Mouse (Mus musculus) left cerebral cortex, postnatal 14 days (tissue): Measurements from ENCODE around the gene Gpr137. TPM values are rescaled to one million over a fixed set of nuclear protein-coding genes. Genes with fewer than 3 reads are reported as not detected.
"Not testable (repeated sequence)": the region's sequence is repeated elsewhere in the genome, so short reads cannot be mapped to it uniquely, and the experiment has no call there.

ENCODE experiments used
- DNase-seq, 2 experiments: peaks; one replicate each; pipeline ENCODE4 v3.0.0; 2021 to 2022; ENCODE audit warnings: low spot score in 2 of 2, mixed read lengths in 1 of 2
- intact Hi-C: fragments of 180-260 bp; cut with DNase I; formaldehyde crosslinking; loops from one replicate; pipeline ENCODE4 v1.15.1; 2025
- total RNA-seq, 2 experiments: library from RNA; stranded (reverse); gene quantifications; 2 replicates each; pipeline ENCODE4 v1.2.3; 2021

Gene Gpr137
- total RNA-seq, 2 experiments from 2014 or later: 91.5 to 92.3 TPM

DNA sequence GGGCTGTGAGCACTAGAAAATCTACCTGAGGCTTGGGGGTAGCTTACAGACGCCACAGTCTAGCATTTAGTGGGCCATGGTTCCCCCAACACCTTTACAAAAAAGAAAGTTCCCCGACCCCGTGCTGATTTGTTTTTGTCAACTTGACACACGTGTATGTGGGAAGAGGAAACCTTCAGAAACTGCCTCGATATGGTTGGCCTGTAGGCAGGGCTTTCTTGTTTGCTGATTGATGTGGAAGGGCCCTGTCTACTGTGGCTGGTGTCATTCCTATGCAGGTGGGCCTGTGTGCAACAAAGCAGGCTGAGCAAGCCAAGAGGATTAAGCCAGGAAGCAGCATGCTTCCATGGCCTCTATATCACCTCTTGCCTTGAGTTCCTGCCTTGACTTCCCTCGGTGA is 29.2 kb downstream of the Gpr137 start:
- intact Hi-C loops: no loop called here
- no peak for DNase-seq

DNA sequence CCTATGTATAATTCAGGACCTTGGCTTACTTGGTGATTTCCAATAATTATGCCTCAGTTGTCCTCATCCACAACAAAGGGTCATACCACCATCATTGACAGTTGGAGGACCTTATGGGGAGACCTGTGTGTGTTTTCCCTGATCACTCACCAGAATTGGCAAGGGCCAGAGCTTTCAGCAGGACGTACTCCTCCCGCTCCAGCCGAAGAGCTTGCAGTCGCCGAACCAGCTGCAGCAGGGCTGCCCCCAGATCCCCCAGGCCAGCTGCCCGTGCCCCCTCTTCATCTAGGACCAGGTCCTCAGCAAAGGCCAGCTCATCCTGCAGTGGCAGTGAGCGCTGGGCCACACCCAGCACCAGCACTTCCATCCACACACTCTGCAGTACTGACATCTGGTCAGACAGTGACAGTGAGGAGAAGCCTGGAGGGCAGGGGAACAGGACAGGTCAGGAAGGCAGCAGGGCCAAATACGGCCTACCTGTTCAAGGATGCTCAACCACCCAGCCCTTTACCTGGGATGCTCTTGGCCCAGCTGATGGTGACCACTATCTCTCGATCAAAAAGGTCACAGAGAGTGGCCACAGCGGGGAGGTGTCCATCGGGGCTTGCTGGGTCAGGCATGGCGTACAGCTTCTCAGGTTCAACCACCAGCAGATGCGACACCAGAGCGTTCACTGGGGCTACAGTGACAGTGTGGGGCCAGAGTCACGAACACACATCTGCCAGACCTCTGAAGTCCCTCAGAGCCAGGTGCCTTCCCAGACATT is 29.9 kb downstream of the Gpr137 start:
- intact Hi-C loops: no loop called here
- no peak for DNase-seq

DNA sequence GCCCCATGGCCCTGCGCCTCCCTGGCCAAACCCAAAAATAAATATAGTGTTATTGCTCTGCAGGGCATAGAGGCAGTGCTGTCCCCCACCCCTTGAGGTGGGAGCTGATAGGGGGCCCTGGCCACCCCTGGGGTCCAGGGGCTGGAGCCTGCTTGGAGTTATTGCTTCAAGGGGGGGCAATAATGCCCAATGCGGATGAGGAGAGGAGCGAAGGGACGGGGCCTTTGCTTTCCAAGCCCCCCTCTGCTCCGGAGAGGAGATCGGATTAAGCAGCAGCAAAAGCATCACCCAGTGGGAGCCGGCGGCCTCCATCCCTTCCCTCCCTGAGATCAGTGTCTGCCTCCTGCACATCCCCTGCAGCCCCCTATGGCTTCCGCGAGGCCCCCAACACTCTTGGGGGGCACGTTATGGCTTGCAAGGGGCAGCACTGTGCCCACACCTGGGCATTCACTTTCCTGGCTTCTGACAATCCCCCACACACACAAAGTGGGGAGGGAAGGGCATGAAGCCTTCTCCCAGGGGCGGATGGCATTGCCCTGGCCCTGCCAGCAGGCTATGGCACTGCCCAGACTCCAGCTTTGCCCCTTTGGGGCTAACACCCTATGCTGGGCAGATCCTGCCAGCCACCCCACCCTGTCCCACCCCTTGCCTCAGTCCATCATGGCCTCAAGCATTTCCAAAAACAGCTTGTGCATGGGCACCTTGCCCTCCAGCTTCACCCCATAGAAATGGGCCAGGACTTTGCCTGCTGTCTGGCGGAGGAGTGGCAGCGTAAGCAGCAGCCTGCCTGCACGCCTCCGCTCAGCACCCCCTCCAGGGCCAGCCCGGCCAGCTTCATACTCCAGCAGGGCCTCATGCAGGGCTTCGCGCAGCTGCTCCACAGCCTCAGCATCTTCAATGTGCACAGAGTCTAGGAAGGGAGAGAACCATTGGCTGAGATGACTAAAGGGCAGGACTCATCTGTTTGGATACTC is 30.9 kb downstream of the Gpr137 start:
- intact Hi-C loops: no loop called here
- no peak for DNase-seq

DNA sequence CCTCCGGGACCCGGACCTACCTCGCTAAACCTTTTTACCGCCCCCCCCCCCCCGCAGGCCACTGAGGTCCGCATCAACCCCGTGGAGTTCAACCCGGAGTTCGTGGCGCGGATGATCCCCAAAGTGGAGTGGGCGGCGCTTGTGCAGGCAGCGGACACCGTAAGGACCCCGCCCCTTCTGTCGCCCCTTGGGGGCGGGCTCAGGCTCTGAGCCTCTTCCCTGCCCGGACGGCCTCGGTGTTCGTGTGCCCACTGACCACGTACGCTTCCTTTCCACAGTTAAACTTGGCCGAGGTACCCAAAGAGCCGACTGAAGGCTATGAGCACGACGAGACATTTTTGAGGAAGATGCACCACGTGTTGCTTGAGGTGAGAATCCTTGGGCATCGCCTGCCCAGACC is 32.0 kb downstream of the Gpr137 start:
- DNase-seq, intact Hi-C loops: not testable (repeated sequence)

DNA sequence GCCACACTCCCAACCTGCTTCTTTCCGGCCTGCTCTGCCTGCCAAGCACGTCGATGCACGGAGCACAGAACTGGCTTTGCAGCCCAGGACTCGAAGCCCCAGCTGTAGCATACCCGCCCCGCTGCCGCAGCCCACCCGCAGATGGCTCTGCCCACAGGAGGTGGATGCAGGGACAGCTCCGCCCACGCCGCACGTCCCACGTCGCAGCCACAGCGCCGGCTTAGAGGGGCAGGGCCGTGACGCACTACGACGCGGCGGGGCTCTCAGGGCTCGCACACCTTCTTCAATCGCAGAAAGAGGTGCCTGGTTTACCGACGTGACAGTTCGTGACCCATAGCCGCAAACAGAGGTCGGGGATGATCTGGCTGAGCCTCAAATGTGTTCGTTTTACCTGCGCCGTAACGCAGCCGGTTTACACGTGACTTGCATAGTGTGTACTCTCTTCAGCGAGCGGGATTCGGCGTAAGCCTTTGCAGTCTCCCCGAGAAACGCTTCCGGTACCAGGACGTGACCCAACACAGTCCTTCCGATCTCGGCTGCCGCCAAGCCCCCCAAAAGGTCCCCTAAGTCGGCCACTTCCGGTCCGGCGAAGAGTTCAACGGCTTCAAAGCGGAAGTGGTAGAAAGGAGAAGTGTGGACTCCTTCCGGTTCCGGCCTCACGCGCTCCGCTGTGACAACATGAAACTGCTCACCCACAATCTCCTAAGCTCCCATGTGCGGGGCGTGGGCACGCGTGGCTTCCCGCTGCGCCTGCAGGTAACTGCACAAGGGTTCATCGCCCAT is 32.6 kb downstream of the Gpr137 start, which contains the start of the genes Trmt112 and Prdx5:
Gene Trmt112 (plus strand): TSS at position 192 of the 783 bp plus-strand sequence.
Gene Prdx5 (minus strand): TSS at position 600 of the 783 bp plus-strand sequence.
- DNase-seq: peak; percentile 92 to 96
- intact Hi-C loops: loop anchor here (5.0 kb wide), 1 partner anchor 52 kb away; the partner anchor contains the start of gene Ccdc88b

DNA sequence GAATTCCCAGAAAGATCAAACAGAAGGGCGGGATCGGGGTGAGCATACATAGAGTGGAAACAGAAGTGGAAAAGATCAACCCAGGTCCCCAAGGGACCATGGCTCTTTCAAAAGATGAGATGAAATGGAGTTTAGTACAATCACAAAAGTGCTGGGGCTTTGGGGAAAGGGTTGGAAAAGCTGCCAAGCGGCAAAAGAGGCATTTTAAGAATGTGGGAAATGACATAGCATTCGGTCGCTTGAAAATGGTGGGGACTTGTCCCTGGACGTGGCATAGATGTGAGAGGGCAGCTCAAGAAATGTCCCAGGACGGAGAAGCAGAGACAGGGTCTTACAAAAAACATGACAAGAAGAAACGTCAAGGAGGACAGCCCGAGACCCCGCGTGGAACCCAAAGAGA is 33.3 kb downstream of the Gpr137 start:
- intact Hi-C loops: loop anchor here (5.0 kb wide), 1 partner anchor 52 kb away; the partner anchor contains the start of gene Ccdc88b
- DNase-seq: no peak

DNA sequence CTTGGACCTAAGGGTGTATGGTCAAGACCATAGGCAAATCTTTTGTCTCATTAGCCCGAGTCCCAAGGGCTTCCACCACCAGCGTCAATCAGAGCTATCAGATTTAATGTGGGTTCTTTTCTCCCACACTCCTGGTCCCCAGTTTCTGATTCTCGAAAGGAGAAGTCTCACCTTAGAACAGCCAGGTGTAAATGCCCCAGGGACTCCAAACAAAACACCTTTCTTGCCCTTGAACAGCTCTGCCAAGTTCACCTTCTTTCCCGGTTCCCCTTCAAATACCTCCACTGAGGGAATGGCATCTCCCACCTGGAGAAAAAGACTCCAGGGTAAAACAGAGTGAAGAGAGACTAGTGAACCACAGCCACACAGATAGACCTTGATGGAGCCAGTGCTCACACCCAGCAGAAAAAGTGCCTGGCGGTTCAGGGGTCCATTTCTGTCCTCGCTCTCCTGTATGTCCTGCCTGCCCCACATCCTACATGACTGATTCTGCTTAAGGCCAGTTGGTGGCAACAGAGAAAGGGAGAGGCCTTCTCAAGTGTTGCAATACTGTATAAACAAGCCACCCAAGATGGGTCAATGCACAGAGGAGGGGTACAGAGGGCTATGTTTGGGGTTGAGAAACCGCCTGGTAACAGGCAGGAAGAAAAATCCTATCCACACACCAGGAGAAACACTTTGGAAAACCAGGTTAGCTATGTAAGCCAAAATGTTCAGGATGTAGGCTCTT is 34.3 kb downstream of the Gpr137 start:
- DNase-seq: no peak
- intact Hi-C loops: loop anchor here (5.0 kb wide), 1 partner anchor 51 kb away; the partner anchor contains the start of gene Ccdc88b

DNA sequence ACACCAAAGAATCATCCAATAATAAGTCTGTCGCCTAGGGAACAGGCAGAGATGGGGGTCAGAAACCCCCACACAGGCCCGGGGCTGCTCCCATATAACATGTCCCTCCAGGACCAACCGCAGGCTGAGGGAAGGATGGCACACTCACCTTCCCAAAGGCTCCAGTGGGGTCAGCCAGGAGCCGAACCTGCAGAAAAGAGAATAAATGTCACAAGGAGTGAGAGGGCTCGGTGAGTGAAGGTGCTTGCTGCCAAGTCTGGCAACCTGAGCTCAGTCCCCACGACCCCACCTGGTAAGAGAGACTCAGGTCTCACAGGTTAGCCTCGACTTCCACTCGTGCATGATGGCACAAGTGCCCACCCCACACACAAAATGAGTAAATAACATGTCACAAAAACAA is 35.2 kb downstream of the Gpr137 start:
- DNase-seq: no peak
- intact Hi-C loops: loop anchor here (5.0 kb wide), 1 partner anchor 50 kb away; the partner anchor contains the start of gene Ccdc88b

DNA sequence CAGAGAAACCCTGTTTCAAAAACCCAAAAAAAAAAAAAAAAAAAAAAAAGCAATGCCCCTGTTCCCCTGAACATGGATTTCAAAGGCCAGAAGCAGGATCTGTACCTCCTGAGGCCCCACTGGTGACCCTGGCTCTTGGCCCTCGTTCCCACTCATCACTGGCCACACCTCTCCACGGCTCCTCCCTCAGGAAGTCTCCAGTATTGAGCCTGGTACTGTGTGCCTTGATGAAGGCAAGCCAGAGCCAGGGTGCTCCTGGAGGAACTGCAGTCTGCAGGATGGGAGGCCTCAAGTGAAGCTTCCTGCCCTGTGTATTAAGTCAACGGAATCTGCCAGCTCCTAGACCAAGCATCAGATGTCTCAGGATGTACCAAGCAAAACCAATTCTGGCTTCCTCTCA is 36.1 kb downstream of the Gpr137 start:
- no peak for DNase-seq
- intact Hi-C loops: loop anchor here (5.0 kb wide), 1 partner anchor 49 kb away; the partner anchor contains the start of gene Ccdc88b

DNA sequence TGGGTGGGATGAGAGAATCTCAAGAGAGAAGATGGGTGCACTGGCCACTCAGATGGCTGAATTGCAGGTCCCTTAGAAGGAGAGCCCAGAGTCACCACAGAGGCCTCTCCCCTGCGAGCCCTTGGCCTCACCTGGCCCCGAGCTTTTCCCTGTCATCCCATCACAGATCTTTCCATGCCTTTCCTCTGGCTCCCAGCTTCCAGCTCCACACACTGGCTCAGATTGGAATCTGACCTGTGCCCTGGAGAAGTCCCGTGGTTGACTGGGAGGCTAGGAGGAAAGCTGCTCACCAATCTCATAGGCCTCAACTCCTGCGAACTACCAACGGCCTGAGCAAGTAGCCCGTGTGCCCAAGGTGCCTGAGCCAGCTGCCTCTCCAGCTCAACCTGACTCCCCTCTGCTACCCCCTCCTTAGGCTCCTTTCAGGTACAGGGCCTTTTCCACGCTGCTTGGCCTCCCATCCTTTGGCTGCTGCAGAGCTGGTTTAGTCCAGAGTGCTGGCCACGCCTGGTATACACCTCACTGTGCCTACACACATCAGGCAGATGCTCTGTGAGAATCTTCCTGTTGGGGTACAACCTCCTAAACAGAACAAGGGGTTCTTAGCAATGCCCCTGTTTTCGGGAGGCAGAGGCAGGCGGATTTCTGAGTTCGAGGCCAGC is 36.7 kb downstream of the Gpr137 start:
- DNase-seq: no peak
- intact Hi-C loops: loop anchor here (5.0 kb wide), 1 partner anchor 48 kb away; the partner anchor contains the start of gene Ccdc88b

DNA sequence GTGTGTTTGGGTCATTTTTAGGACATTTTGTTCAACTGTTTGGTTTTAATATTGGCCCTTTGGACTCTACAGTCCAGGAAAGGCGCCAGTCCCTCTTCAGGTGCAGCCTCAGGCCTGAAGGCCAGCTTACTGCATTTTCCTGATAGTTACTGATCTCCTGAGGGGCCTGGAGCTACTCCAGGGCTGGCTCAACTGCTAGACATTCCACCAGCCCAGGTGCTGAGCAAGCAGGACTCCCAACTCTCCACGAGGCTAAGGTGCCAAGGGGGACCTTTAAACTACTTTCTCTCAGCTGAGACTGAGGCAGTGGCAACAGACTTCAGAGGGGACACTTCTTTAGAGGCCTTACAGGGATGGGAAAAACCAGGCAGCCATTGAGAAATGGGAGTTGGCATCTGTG is 37.4 kb downstream of the Gpr137 start:
- intact Hi-C loops: loop anchor here (5.0 kb wide), 1 partner anchor 48 kb away; the partner anchor contains the start of gene Ccdc88b
- no peak for DNase-seq

DNA sequence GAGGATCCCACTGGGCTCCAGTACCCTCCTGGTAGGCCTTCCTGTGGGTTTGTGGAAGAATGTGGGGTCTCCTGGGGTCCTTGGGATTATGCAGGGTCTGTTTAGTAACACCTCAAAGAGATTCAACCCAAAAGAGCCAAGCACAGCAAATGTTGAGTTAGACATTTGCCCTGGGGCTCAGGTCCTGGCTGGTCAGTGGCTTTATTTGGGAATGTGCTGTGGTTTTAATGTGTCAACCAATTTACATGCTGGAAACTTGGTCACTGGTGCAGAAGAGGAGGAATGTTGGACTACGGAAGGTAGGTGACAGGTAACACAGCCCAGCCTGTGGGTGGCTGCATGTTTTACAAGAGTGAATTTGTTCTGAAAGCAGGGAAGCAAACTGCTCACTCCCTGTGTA is 39.2 kb downstream of the Gpr137 start:
- no peak for DNase-seq
- intact Hi-C loops: no loop called here

DNA sequence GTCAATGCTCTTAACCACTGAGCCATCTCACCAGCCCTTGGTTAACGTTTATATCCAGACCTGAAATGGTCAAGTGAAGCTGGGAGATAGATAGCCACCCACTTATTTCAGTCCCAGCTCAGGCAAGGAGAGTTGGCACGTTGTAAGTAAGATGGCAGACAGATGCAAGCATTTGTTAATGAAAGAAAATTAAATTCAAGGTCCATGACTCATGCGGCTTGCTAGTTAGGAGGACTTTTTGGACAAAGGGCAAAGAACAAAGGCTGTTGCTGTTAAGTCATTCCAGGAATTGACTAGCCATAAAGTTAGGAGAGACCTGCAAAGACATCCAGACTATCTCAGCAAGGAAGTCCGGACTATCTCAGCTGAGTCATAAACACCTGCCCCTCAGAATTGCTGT is 42.6 kb downstream of the Gpr137 start:
- intact Hi-C loops: no loop called here
- no peak for DNase-seq

DNA sequence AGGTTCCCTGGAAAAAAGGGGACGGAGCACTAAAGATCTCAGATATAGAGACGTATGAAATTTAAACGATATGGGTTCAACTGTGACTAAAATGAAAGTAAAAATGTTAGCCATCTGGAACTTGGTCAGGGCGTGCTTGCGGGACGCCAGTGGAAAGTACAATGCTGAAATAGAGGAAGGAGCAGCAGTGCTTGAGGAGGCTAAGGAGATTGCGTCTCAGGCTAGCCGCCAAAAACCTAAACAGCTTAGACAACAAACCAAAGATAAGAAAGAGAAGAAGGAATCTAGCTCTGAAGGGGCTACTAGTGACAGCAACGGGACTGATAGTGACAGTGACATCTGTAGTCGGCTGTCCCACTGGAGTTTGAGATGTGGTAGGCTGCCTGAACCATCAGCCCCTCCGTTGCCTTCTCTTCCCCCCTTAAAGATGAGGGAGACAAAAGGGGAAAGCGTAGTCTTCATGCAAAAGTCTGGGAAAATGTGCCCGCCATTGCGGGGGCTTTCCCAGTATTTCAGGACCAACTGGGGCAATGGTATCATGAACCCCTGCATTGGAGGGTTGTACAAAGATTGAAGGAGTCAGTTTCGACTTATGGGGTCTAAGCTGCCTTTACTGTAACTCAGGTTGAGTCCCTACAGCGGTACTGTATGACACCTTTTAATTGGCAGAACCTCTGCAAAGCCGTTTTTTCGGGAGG is 46.5 kb downstream of the Gpr137 start:
- DNase-seq, intact Hi-C loops: not testable (repeated sequence)

DNA sequence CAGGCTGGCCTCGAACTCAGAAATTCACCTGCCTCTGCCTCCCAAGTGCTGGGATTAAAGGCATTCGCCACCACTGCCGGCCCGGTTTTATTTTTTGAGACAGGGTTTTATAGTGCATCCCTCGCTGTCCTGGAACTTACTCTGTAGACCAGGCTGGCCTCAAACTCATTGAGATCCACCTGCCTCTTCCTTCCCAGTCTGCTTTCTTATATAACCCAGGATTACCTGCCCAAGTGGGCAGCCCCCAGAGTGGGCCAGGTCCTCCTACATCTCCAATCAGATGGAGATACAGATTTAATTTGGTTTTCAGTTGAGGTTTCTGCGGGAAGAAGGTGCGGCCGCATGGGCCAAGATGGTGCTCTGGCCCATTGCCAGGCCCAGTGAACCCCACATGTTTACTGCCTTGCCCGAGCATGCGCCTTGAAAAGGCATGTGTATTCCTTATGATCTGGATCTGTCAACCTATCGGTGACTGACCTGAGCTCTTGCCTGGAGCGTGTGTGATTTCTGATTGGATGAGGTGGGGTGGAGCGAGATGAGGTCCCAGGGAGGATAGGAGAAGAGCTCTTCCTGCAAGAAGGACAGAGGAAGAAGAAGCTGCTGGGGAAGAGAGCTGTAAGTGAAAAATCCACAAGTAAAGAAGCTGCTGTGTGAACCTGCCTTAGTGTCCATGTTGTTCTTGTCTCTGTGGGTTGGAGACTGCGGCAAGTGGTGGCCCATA is 48.4 kb downstream of the Gpr137 start:
- intact Hi-C loops: no loop called here
- no peak for DNase-seq

DNA sequence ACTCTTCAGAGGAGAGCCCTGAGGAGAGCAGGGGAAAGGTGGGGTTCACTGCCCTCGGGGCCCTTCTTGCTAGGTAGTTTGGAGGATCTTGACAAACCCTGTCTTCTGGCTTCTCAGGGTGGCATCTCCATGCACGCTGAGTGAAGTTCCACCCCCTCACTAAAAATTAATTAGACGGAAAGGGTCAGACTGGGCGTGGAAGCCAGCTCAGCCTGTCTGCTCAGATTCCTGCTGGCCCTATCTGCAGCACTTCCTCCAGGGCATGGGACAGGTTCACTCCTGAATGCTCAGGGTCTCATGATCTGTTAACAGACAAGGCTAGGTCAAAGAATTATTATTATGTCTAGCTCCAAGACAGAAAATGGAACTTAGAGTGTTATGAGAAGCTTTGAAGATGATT is 49.8 kb downstream of the Gpr137 start:
- no peak for DNase-seq
- intact Hi-C loops: no loop called here
